Mouse (Mus musculus) midbrain, embryonic 11.5 days (tissue): ENCODE results near the gene Adarb2. TPM values are rescaled to one million over a fixed set of nuclear protein-coding genes. Genes with fewer than 3 reads are reported as not detected.

Source experiments
- ATAC-seq: fragments of 200-750 bp; cut with Nextera tagmentation; 2 replicates; pipeline ENCODE4 v1.8.0; 2017; ENCODE audit warnings: moderate TSS enrichment, moderate library complexity; ENCODE audit not compliant: low FRiP score
- DNase-seq: peaks from one replicate; pipeline ENCODE4 v3.0.0; 2015; ENCODE audit warnings: low spot score; ENCODE audit errors: missing footprints
- H3K27ac ChIP-seq: fragments of 300-500 bp; sonication (generic); 2 replicates; pipeline ENCODE4 v1.5.1; 2014; ENCODE audit warnings: low read depth, low read length
- H3K27me3 ChIP-seq: fragments of 300-500 bp; sonication (generic); 2 replicates; pipeline ENCODE4 v1.6.1; 2014; ENCODE audit warnings: mild to moderate bottlenecking, low read length, moderate library complexity, mixed read lengths; ENCODE audit not compliant: control insufficient read depth, insufficient read depth
- H3K36me3 ChIP-seq: fragments of 300-500 bp; sonication (generic); 2 replicates; pipeline ENCODE4 v1.6.1; 2014; ENCODE audit warnings: mild to moderate bottlenecking, low read length, moderate library complexity, mixed read lengths; ENCODE audit not compliant: control insufficient read depth, insufficient read depth
- H3K4me1 ChIP-seq: fragments of 300-500 bp; sonication (generic); 2 replicates; pipeline ENCODE4 v1.6.1; 2014; ENCODE audit warnings: low read length; ENCODE audit not compliant: control insufficient read depth, insufficient read depth
- H3K4me2 ChIP-seq: fragments of 300-500 bp; sonication (generic); 2 replicates; pipeline ENCODE4 v1.6.1; 2014; ENCODE audit warnings: mild to moderate bottlenecking, moderate library complexity
- H3K4me3 ChIP-seq: fragments of 300-500 bp; sonication (generic); 2 replicates; pipeline ENCODE4 v1.5.1; 2014; ENCODE audit warnings: low read depth, low read length
- H3K9ac ChIP-seq: fragments of 300-500 bp; sonication (generic); 2 replicates; pipeline ENCODE4 v1.6.1; 2014; ENCODE audit warnings: low read length
- H3K9me3 ChIP-seq: fragments of 300-500 bp; sonication (generic); 2 replicates; pipeline ENCODE4 v1.6.1; 2016; ENCODE audit warnings: low read length; ENCODE audit not compliant: control insufficient read depth
- WGBS: fragments of 180-500 bp; shearing (Covaris S2); extraction: QIAGEN DNeasy Blood & Tissue Kit; methylation state at CpG from one replicate; pipeline ENCODE4 v1.1.7; 2014; 5-methylcytosine and 5-hydroxymethylcytosine counted together
- polyA plus RNA-seq: library from polyadenylated mRNA; unstranded; fragments of >200 nt; fragmentation: Nextera tagmentation; extraction: Ambion mirVana; gene quantifications from 2 replicates; pipeline ENCODE4 v1.2.1, GENCODE M21; 2014

Adarb2 gene
- polyA plus RNA-seq, 1 experiment from 2014 or later, result 5.9 TPM

GRCm38 (mm10) chr13:8424019-8424719 is 221.5 kb downstream of the Adarb2 start:
- Histone ChIP-seq H3K27me3 (no peaks in the 10 kb centered on the region), H3K9me3 (no peaks in the 10 kb centered on the region), H3K4me3 (no peak overlapping the region), H3K36me3 (no peaks in the 10 kb centered on the region), H3K9ac (no peak overlapping the region), H3K4me2 (no peak overlapping the region), H3K27ac (no peak overlapping the region), H3K4me1 (no peaks in the 10 kb centered on the region)
- ATAC-seq (no peak), DNase-seq (no peak)
- WGBS, result 92% methylated on average over 15 of the region's 15 CpGs

- H3K9me3 ChIP-seq, result no peaks in the 10 kb centered on the region
- H3K4me2 ChIP-seq, result no peak overlapping the region
- no peak overlapping the region for H3K4me3 ChIP-seq
- no peak overlapping the region for H3K9ac ChIP-seq
- DNase-seq, result no peak
- H3K27ac ChIP-seq, result no peak overlapping the region
- H3K27me3 ChIP-seq, result no peaks in the 10 kb centered on the region
- H3K36me3 ChIP-seq, result no peaks in the 10 kb centered on the region
- no peaks in the 10 kb centered on the region for H3K4me1 ChIP-seq
- ATAC-seq, result no peak
- WGBS, result 94% methylated on average over 4 of the region's 4 CpGs
Observed at GRCm38 (mm10) chr13:8439188-8439835, 236.6 kb downstream of the Adarb2 start.

GRCm38 (mm10) chr13:8445415-8445814 is 242.7 kb downstream of the Adarb2 start:
- H3K4me2 ChIP-seq, result no peak overlapping the region
- H3K9ac ChIP-seq, result no peak overlapping the region
- 84% methylated on average over 2 of the region's 2 CpGs for WGBS
- no peaks in the 10 kb centered on the region for H3K36me3 ChIP-seq
- no peaks in the 10 kb centered on the region for H3K4me1 ChIP-seq
- H3K9me3 ChIP-seq, result no peaks in the 10 kb centered on the region
- no peaks in the 10 kb centered on the region for H3K27me3 ChIP-seq
- H3K4me3 ChIP-seq, result no peak overlapping the region
- H3K27ac ChIP-seq, result no peak overlapping the region
- ATAC-seq (no peak), DNase-seq (no peak)

GRCm38 (mm10) chr13:8448192-8448879 is 245.7 kb downstream of the Adarb2 start:
- 87% methylated on average over 8 of the region's 8 CpGs for WGBS
- H3K9ac ChIP-seq, result no peak overlapping the region
- H3K27ac ChIP-seq, result no peak overlapping the region
- DNase-seq (no peak), ATAC-seq (no peak)
- H3K4me1 ChIP-seq, result no peaks in the 10 kb centered on the region
- H3K27me3 ChIP-seq, result no peaks in the 10 kb centered on the region
- no peaks in the 10 kb centered on the region for H3K9me3 ChIP-seq
- H3K4me3 ChIP-seq, result no peak overlapping the region
- no peak overlapping the region for H3K4me2 ChIP-seq
- H3K36me3 ChIP-seq, result no peaks in the 10 kb centered on the region

GRCm38 (mm10) chr13:8451581-8451980 is 248.9 kb downstream of the Adarb2 start:
- H3K4me2 ChIP-seq, result no peak overlapping the region
- no peaks in the 10 kb centered on the region for H3K9me3 ChIP-seq
- H3K4me3 ChIP-seq, result no peak overlapping the region
- no peaks in the 10 kb centered on the region for H3K36me3 ChIP-seq
- ATAC-seq (no peak), DNase-seq (no peak)
- no peaks in the 10 kb centered on the region for H3K27me3 ChIP-seq
- no peaks in the 10 kb centered on the region for H3K4me1 ChIP-seq
- no peak overlapping the region for H3K27ac ChIP-seq
- 79% methylated on average over 4 of the region's 4 CpGs for WGBS
- H3K9ac ChIP-seq, result no peak overlapping the region

GRCm38 (mm10) chr13:8456886-8457285 is 254.2 kb downstream of the Adarb2 start:
- Histone ChIP-seq H3K27ac (no peak overlapping the region), H3K4me1 (no peaks in the 10 kb centered on the region), H3K9me3 (no peaks in the 10 kb centered on the region), H3K4me2 (no peak overlapping the region), H3K36me3 (no peaks in the 10 kb centered on the region), H3K9ac (no peak overlapping the region), H3K4me3 (no peak overlapping the region), H3K27me3 (no peaks in the 10 kb centered on the region)
- DNase-seq (no peak), ATAC-seq (no peak)
- WGBS, result 82% methylated on average over 3 of the region's 3 CpGs

GRCm38 (mm10) chr13:8457831-8458230 is 255.2 kb downstream of the Adarb2 start:
- H3K4me3 ChIP-seq, result no peak overlapping the region
- H3K36me3 ChIP-seq, result no peaks in the 10 kb centered on the region
- no peak overlapping the region for H3K27ac ChIP-seq
- no peaks in the 10 kb centered on the region for H3K4me1 ChIP-seq
- 67% methylated on average over 3 of the region's 3 CpGs for WGBS
- DNase-seq (no peak), ATAC-seq (no peak)
- H3K27me3 ChIP-seq, result no peaks in the 10 kb centered on the region
- no peak overlapping the region for H3K4me2 ChIP-seq
- H3K9ac ChIP-seq, result no peak overlapping the region
- H3K9me3 ChIP-seq, result no peaks in the 10 kb centered on the region

GRCm38 (mm10) chr13:8467591-8468366 is 265.1 kb downstream of the Adarb2 start:
- ATAC-seq (no peak), DNase-seq (no peak)
- Histone ChIP-seq H3K4me2 (no peak overlapping the region), H3K9me3 (no peaks in the 10 kb centered on the region), H3K36me3 (no peaks in the 10 kb centered on the region), H3K27me3 (no peaks in the 10 kb centered on the region), H3K9ac (no peak overlapping the region), H3K4me1 (no peaks in the 10 kb centered on the region), H3K4me3 (no peak overlapping the region), H3K27ac (no peak overlapping the region)
- 82% methylated on average over 12 of the region's 12 CpGs for WGBS
